Mouse (Mus musculus) neural tube, embryonic 12.5 days (tissue): ENCODE data around the gene Ifna1. TPM values are rescaled to one million over a fixed set of nuclear protein-coding genes. Genes with fewer than 3 reads are reported as not detected.

ENCODE experiments used
- ATAC-seq: fragments of 200-750 bp; cut with Nextera tagmentation; 2 replicates; pipeline ENCODE4 v1.8.0; 2017; ENCODE audit warnings: low read depth, mild to moderate bottlenecking, moderate TSS enrichment, moderate library complexity; ENCODE audit not compliant: low FRiP score
- H3K27ac ChIP-seq: fragments of 300-500 bp; sonication (generic); 2 replicates; pipeline ENCODE4 v1.5.1; 2016
- H3K27me3 ChIP-seq: fragments of 300-500 bp; sonication (generic); replicated peaks from 2 replicates; pipeline ENCODE4 v1.6.1; 2016; ENCODE audit warnings: mild to moderate bottlenecking
- H3K36me3 ChIP-seq: fragments of 300-500 bp; sonication (generic); 2 replicates; pipeline ENCODE4 v1.6.1; 2016; ENCODE audit warnings: mild to moderate bottlenecking
- H3K4me1 ChIP-seq: fragments of 300-500 bp; sonication (generic); 2 replicates; pipeline ENCODE4 v1.6.1; 2016
- H3K4me2 ChIP-seq: fragments of 300-500 bp; sonication (generic); replicated peaks from 2 replicates; pipeline ENCODE4 v1.6.1; 2016; ENCODE audit warnings: mild to moderate bottlenecking
- H3K4me3 ChIP-seq: fragments of 300-500 bp; sonication (generic); 2 replicates; pipeline ENCODE4 v1.5.1; 2016
- H3K9ac ChIP-seq: fragments of 300-500 bp; sonication (generic); 2 replicates; pipeline ENCODE4 v1.6.1; 2016; ENCODE audit warnings: mild to moderate bottlenecking
- H3K9me3 ChIP-seq: fragments of 300-500 bp; sonication (generic); 2 replicates; pipeline ENCODE4 v1.6.1; 2016; ENCODE audit warnings: mild to moderate bottlenecking
- WGBS: fragments of 180-500 bp; shearing (Covaris S2); methylation state at CpG from one replicate; pipeline ENCODE4 v1.1.7; 2016; 5-methylcytosine and 5-hydroxymethylcytosine counted together
- polyA plus RNA-seq: library from polyadenylated mRNA; unstranded; fragments of >200 nt; fragmentation: Nextera tagmentation; extraction: Ambion mirVana; gene quantifications from 2 replicates; pipeline ENCODE4 v1.2.1, GENCODE M21; 2016

Ifna1 gene
- polyA plus RNA-seq, 1 experiment from 2014 or later = not detected

GRCm38 (mm10) chr4:88845334-88845733 is 4.6 kb upstream of the Ifna1 start:
- Histone ChIP-seq H3K4me2 (no peak overlapping the region), H3K36me3 (no peaks in the 10 kb centered on the region), H3K4me3 (no peak overlapping the region), H3K27ac (no peak overlapping the region), H3K27me3 (no peaks in the 10 kb centered on the region), H3K9ac (no peak overlapping the region), H3K4me1 (no peaks in the 10 kb centered on the region), H3K9me3 (no peaks in the 10 kb centered on the region)
- WGBS = 59% methylated on average over 2 of the region's 2 CpGs
- ATAC-seq = no peak

- H3K4me3 ChIP-seq = no peak overlapping the region
- 46% methylated on average over 4 of the region's 4 CpGs for WGBS
- H3K9ac ChIP-seq = no peak overlapping the region
- 0 out of 2 replicates have a peak, but pooled peaks cover 5% of the 10 kb centered on the region for H3K4me1 ChIP-seq
- no peaks in the 10 kb centered on the region for H3K36me3 ChIP-seq
- no peak overlapping the region for H3K27ac ChIP-seq
- H3K4me2 ChIP-seq = no peak overlapping the region
- no peaks in the 10 kb centered on the region for H3K27me3 ChIP-seq
- H3K9me3 ChIP-seq = no peaks in the 10 kb centered on the region
- ATAC-seq = no peak
These were observed 1.3 kb downstream of the Ifna1 start for GRCm38 (mm10) chr4:88851026-88851763.

- Histone ChIP-seq H3K4me2 (no peak overlapping the region), H3K9me3 (no peaks in the 10 kb centered on the region), H3K27ac (no peak overlapping the region), H3K4me3 (no peak overlapping the region), H3K9ac (no peak overlapping the region), H3K27me3 (peaks cover 1% of the 10 kb centered on the region; the same call in 1 of the 2 replicates), H3K36me3 (no peaks in the 10 kb centered on the region), H3K4me1 (no peaks in the 10 kb centered on the region)
- no peak for ATAC-seq
These were observed 9.3 kb downstream of the Ifna1 start for GRCm38 (mm10) chr4:88859214-88859613.

GRCm38 (mm10) chr4:88863309-88863708 is 13.4 kb downstream of the Ifna1 start:
- no peak overlapping the region for H3K4me3 ChIP-seq
- no peak overlapping the region for H3K27ac ChIP-seq
- no peaks in the 10 kb centered on the region for H3K36me3 ChIP-seq
- H3K4me1 ChIP-seq = peaks cover 6% of the 10 kb centered on the region; the same call in 1 of the 2 replicates
- no peak for ATAC-seq
- no peak overlapping the region for H3K9ac ChIP-seq
- no peaks in the 10 kb centered on the region for H3K9me3 ChIP-seq
- no peak overlapping the region for H3K4me2 ChIP-seq
- 12% methylated on average over 7 of the region's 7 CpGs for WGBS
- H3K27me3 ChIP-seq = peaks cover 4% of the 10 kb centered on the region; the same call in 1 of the 2 replicates

GRCm38 (mm10) chr4:88864599-88864998 is 14.7 kb downstream of the Ifna1 start:
- H3K4me3 ChIP-seq = no peak overlapping the region
- no peak overlapping the region for H3K4me2 ChIP-seq
- no peaks in the 10 kb centered on the region for H3K9me3 ChIP-seq
- no peaks in the 10 kb centered on the region for H3K36me3 ChIP-seq
- H3K9ac ChIP-seq = no peak overlapping the region
- peaks cover 4% of the 10 kb centered on the region for H3K27me3 ChIP-seq
- whole genome bisulfite sequencing = 78% methylated on average over 9 of the region's 9 CpGs
- H3K27ac ChIP-seq = no peak overlapping the region
- H3K4me1 ChIP-seq = peaks cover 6% of the 10 kb centered on the region; the same call in 1 of the 2 replicates
- no peak for ATAC-seq

- no peak overlapping the region for H3K9ac ChIP-seq
- no peak overlapping the region for H3K4me3 ChIP-seq
- H3K9me3 ChIP-seq = no peaks in the 10 kb centered on the region
- WGBS = 56% methylated on average over 6 of the region's 6 CpGs
- ATAC-seq = no peak
- no peaks in the 10 kb centered on the region for H3K36me3 ChIP-seq
- peaks cover 6% of the 10 kb centered on the region; the same call in 1 of the 2 replicates for H3K4me1 ChIP-seq
- H3K27ac ChIP-seq = no peak overlapping the region
- H3K27me3 ChIP-seq = peaks cover 4% of the 10 kb centered on the region
- no peak overlapping the region for H3K4me2 ChIP-seq
These were observed 15.2 kb downstream of the Ifna1 start for GRCm38 (mm10) chr4:88865011-88865569.

GRCm38 (mm10) chr4:88867366-88867925 is 17.6 kb downstream of the Ifna1 start:
- peaks cover 6% of the 10 kb centered on the region; the same call in 1 of the 2 replicates for H3K4me1 ChIP-seq
- peak; percentile 75 for ATAC-seq
- WGBS = under 1% methylated on average over 8 of the region's 8 CpGs
- no peaks in the 10 kb centered on the region for H3K36me3 ChIP-seq
- H3K27me3 ChIP-seq = peaks cover 4% of the 10 kb centered on the region
- H3K9me3 ChIP-seq = no peaks in the 10 kb centered on the region
- no peak overlapping the region for H3K4me3 ChIP-seq
- peak overlapping the region; percentile 88 for H3K4me2 ChIP-seq
- H3K9ac ChIP-seq = peak overlapping the region; percentile 53; the same call in 1 of the 2 replicates
- no peak overlapping the region for H3K27ac ChIP-seq

GRCm38 (mm10) chr4:88867926-88868911 is 18.3 kb downstream of the Ifna1 start:
- Histone ChIP-seq H3K4me2 (peak overlapping the region; percentile 88), H3K4me1 (peaks cover 6% of the 10 kb centered on the region; the same call in 1 of the 2 replicates), H3K9ac (peak overlapping the region; percentile 53), H3K36me3 (no peaks in the 10 kb centered on the region), H3K27ac (no peak overlapping the region), H3K4me3 (peak overlapping the region; percentile 50), H3K9me3 (no peaks in the 10 kb centered on the region), H3K27me3 (peaks cover 4% of the 10 kb centered on the region)
- ATAC-seq = peak; percentile 67
- 9% methylated on average over 30 of the region's 31 CpGs for WGBS

GRCm38 (mm10) chr4:88872691-88873090 is 22.8 kb downstream of the Ifna1 start:
- 2% methylated on average over 2 of the region's 2 CpGs for WGBS

GRCm38 (mm10) chr4:88875435-88876095 is 25.7 kb downstream of the Ifna1 start:
- Histone ChIP-seq H3K36me3 (no peaks in the 10 kb centered on the region), H3K9ac (no peak overlapping the region), H3K4me3 (no peak overlapping the region), H3K9me3 (no peaks in the 10 kb centered on the region), H3K4me1 (no peaks in the 10 kb centered on the region), H3K27me3 (no peaks in the 10 kb centered on the region), H3K4me2 (no peak overlapping the region), H3K27ac (no peak overlapping the region)
- 79% methylated on average over 3 of the region's 4 CpGs for WGBS
- ATAC-seq = no peak

More at GRCm38 (mm10) chr4:88872691-88873090, 22.8 kb downstream of the Ifna1 start:
- no peak overlapping the region for H3K4me3 ChIP-seq
- no peaks in the 10 kb centered on the region for H3K9me3 ChIP-seq
- no peak for ATAC-seq
- peaks cover 6% of the 10 kb centered on the region; the same call in 1 of the 2 replicates for H3K4me1 ChIP-seq
- no peaks in the 10 kb centered on the region for H3K36me3 ChIP-seq
- no peaks in the 10 kb centered on the region; the same call in 1 of the 2 replicates for H3K27me3 ChIP-seq
- H3K4me2 ChIP-seq = no peak overlapping the region
- no peak overlapping the region for H3K27ac ChIP-seq
- no peak overlapping the region for H3K9ac ChIP-seq

GRCm38 (mm10) chr4:88876520-88876919 is 26.6 kb downstream of the Ifna1 start:
- Histone ChIP-seq H3K4me2 (no peak overlapping the region), H3K36me3 (no peaks in the 10 kb centered on the region), H3K4me3 (no peak overlapping the region), H3K4me1 (no peaks in the 10 kb centered on the region), H3K9me3 (no peaks in the 10 kb centered on the region), H3K27ac (no peak overlapping the region), H3K27me3 (no peaks in the 10 kb centered on the region), H3K9ac (no peak overlapping the region)
- ATAC-seq = no peak
- WGBS = 80% methylated on average over 4 of the region's 4 CpGs
